Mouse (Mus musculus) CH12.LX (cell line): Measurements from ENCODE around the gene Abhd16a.

Experiments used
- CTCF ChIP-seq, 2 experiments: IDR thresholded peaks in 1 of 2; conservative IDR thresholded peaks in 1 of 2; 2 replicates each; pipeline ENCODE4 v1.5.1; 2011 to 2012; ENCODE audit warnings: low read depth in 2 of 2, low read length in 2 of 2, improper control_type of control experiment in 1 of 2, inconsistent platforms in 1 of 2, mild to moderate bottlenecking in 1 of 2, moderate library complexity in 1 of 2
- ETS1 ChIP-seq: conservative IDR thresholded peaks from 2 replicates; pipeline ENCODE4 v1.6.1; 2012; ENCODE audit warnings: low read depth, mild to moderate bottlenecking, inconsistent platforms, low read length, improper control_type of control experiment, moderate library complexity
- NELFE ChIP-seq: IDR thresholded peaks from 2 replicates; pipeline ENCODE4 v1.6.1; 2011; ENCODE audit warnings: low read depth, low read length, improper control_type of control experiment
- POLR2A ChIP-seq: IDR thresholded peaks from 2 replicates; pipeline ENCODE4 v1.6.1; 2011; ENCODE audit warnings: low read depth, mild to moderate bottlenecking, improper control_type of control experiment, low read length
- SIN3A ChIP-seq: IDR thresholded peaks from 2 replicates; pipeline ENCODE4 v1.6.1; 2012; ENCODE audit warnings: low read length, improper control_type of control experiment, inconsistent platforms
- TCF12 ChIP-seq: IDR thresholded peaks from 2 replicates; pipeline ENCODE4 v1.6.1; 2014; ENCODE audit warnings: low read depth, mild to moderate bottlenecking, inconsistent platforms, low read length, improper control_type of control experiment
- ZMIZ1 ChIP-seq: IDR thresholded peaks from 2 replicates; pipeline ENCODE4 v1.6.1; 2012; ENCODE audit warnings: low read depth, mild to moderate bottlenecking, inconsistent platforms, low read length, improper control_type of control experiment

GRCm38 (mm10) chr17:35051156-35052086 is 37.6 kb upstream of the Abhd16a start:
- TF ChIP-seq CTCF (conservative IDR thresholded peaks at IDR 0.05 in 1 of 2, IDR thresholded peaks at IDR 0.05 in 1 of 2; ENCODE audit: low read depth in 2 of 2, low read length in 2 of 2) (no peak), SIN3A (peak; percentile 98; the same call in 1 of the 2 replicates), ZMIZ1 (peak; percentile 89), POLR2A (peak; percentile 83), ETS1 (peak; percentile 95), NELFE (peak; percentile 85), TCF12 (peak; percentile 96)
